Mouse (Mus musculus) liver, embryonic 16.5 days (tissue): ENCODE measurements around the gene Crbn. TPM values are rescaled to one million over a fixed set of nuclear protein-coding genes. Genes with fewer than 3 reads are reported as not detected.

Source experiments
- ATAC-seq: fragments of 200-750 bp; cut with Nextera tagmentation; 2 replicates; pipeline ENCODE4 v1.8.0; 2017; ENCODE audit warnings: low read depth, mild to moderate bottlenecking, moderate number of reproducible peaks, moderate library complexity
- H3K27ac ChIP-seq: fragments of 300-500 bp; sonication (generic); 2 replicates; pipeline ENCODE4 v1.5.1; 2014; ENCODE audit warnings: mild to moderate bottlenecking, low read length
- H3K27me3 ChIP-seq: fragments of 300-500 bp; sonication (generic); 2 replicates; pipeline ENCODE4 v1.6.1; 2014; ENCODE audit warnings: low read depth, low read length, mixed read lengths; ENCODE audit not compliant: control insufficient read depth, insufficient read depth
- H3K36me3 ChIP-seq: fragments of 300-500 bp; sonication (generic); 2 replicates; pipeline ENCODE4 v1.6.1; 2014; ENCODE audit warnings: mild to moderate bottlenecking; ENCODE audit not compliant: control insufficient read depth, insufficient read depth
- H3K4me1 ChIP-seq: fragments of 300-500 bp; sonication (generic); 2 replicates; pipeline ENCODE4 v1.6.1; 2014; ENCODE audit warnings: low read depth, low read length, mixed read lengths; ENCODE audit not compliant: control insufficient read depth
- H3K4me2 ChIP-seq: fragments of 300-500 bp; sonication (generic); 2 replicates; pipeline ENCODE4 v1.6.1; 2014; ENCODE audit warnings: low read depth, low read length, mixed read lengths
- H3K4me3 ChIP-seq: fragments of 300-500 bp; sonication (generic); 2 replicates; pipeline ENCODE4 v1.5.1; 2014; ENCODE audit warnings: low read depth, mild to moderate bottlenecking, low read length
- H3K9ac ChIP-seq: fragments of 300-500 bp; sonication (generic); 2 replicates; pipeline ENCODE4 v1.6.1; 2014; ENCODE audit warnings: low read depth, low read length
- H3K9me3 ChIP-seq: fragments of 300-500 bp; sonication (generic); replicated peaks from 2 replicates; pipeline ENCODE4 v1.6.1; 2016; ENCODE audit warnings: low read length; ENCODE audit not compliant: control insufficient read depth
- WGBS: fragments of 180-500 bp; shearing (Covaris S2); extraction: QIAGEN DNeasy Blood & Tissue Kit; methylation state at CpG from one replicate; pipeline ENCODE4 v1.1.7; 2014; ENCODE audit not compliant: insufficient replicate concordance; 5-methylcytosine and 5-hydroxymethylcytosine counted together
- polyA plus RNA-seq: library from polyadenylated mRNA; unstranded; fragments of >200 nt; fragmentation: Nextera tagmentation; extraction: Ambion mirVana; gene quantifications from 2 replicates; pipeline ENCODE4 v1.2.1, GENCODE M21; 2015

Crbn gene
- polyA plus RNA-seq, 1 experiment from 2014 or later = 20.0 TPM

- no peaks in the 10 kb centered on the region for H3K9me3 ChIP-seq
- peak overlapping the region; percentile 73 for H3K9ac ChIP-seq
- H3K4me3 ChIP-seq = peak overlapping the region; percentile 90
- ATAC-seq = no peak
- WGBS = 24% methylated on average over 4 of the region's 4 CpGs
- H3K36me3 ChIP-seq = peaks cover 13% of the 10 kb centered on the region; the same call in 1 of the 2 replicates
- peak overlapping the region; percentile 90 for H3K4me2 ChIP-seq
- no peak overlapping the region for H3K27ac ChIP-seq
- H3K27me3 ChIP-seq = no peaks in the 10 kb centered on the region; the same call in 1 of the 2 replicates
- peaks cover 6% of the 10 kb centered on the region for H3K4me1 ChIP-seq
Observed at GRCm38 (mm10) chr6:106770046-106770445, 29.8 kb downstream of the Crbn start.

- peak overlapping the region; percentile 82 for H3K27ac ChIP-seq
- H3K4me3 ChIP-seq = peak overlapping the region; percentile 90
- peak overlapping the region; percentile 90 for H3K4me2 ChIP-seq
- H3K27me3 ChIP-seq = no peaks in the 10 kb centered on the region; the same call in 1 of the 2 replicates
- under 1% methylated on average over 33 of the region's 33 CpGs for WGBS
- no peaks in the 10 kb centered on the region for H3K9me3 ChIP-seq
- peak overlapping the region; percentile 73 for H3K9ac ChIP-seq
- peaks cover 11% of the 10 kb centered on the region; the same call in 1 of the 2 replicates for H3K36me3 ChIP-seq
- peaks cover 6% of the 10 kb centered on the region for H3K4me1 ChIP-seq
- peak; percentile 69 for ATAC-seq
Observed at GRCm38 (mm10) chr6:106769290-106769866, 30.5 kb downstream of the Crbn start.

- H3K9me3 ChIP-seq = no peaks in the 10 kb centered on the region
- H3K27me3 ChIP-seq = no peaks in the 10 kb centered on the region; the same call in 1 of the 2 replicates
- H3K4me1 ChIP-seq = peaks cover 6% of the 10 kb centered on the region
- peaks cover 7% of the 10 kb centered on the region; the same call in 1 of the 2 replicates for H3K36me3 ChIP-seq
- H3K9ac ChIP-seq = peak within 1 kb of the TSS; percentile 73
- WGBS = 7% methylated on average over 35 of the region's 35 CpGs
- peak within 1 kb of the TSS; percentile 82 for H3K27ac ChIP-seq
- H3K4me3 ChIP-seq = peak within 1 kb of the TSS; percentile 90
- peak; percentile 100 for ATAC-seq
- H3K4me2 ChIP-seq = peak within 1 kb of the TSS; percentile 90
Observed at GRCm38 (mm10) chr6:106768640-106769289, 31.1 kb downstream of the Crbn start, which contains the start of gene Trnt1. Gene Trnt1 (plus strand): TSS chr6:106769120.

- H3K4me2 ChIP-seq = no peak overlapping the region
- H3K4me3 ChIP-seq = no peak overlapping the region
- WGBS = 50% methylated on average over 4 of the region's 4 CpGs
Observed at GRCm38 (mm10) chr6:106766774-106767173, 33.1 kb downstream of the Crbn start.

GRCm38 (mm10) chr6:106765892-106766291 lies 34.0 kb downstream of the Crbn start:
- Histone ChIP-seq H3K27me3 (no peaks in the 10 kb centered on the region; the same call in 1 of the 2 replicates), H3K9ac (no peak overlapping the region), H3K4me2 (no peak overlapping the region), H3K27ac (no peak overlapping the region), H3K36me3 (no peaks in the 10 kb centered on the region), H3K9me3 (no peaks in the 10 kb centered on the region), H3K4me3 (no peak overlapping the region), H3K4me1 (peaks cover 6% of the 10 kb centered on the region)
- no peak for ATAC-seq
- 59% methylated on average over 1 of the region's 1 CpGs for WGBS

More at GRCm38 (mm10) chr6:106766774-106767173, 33.1 kb downstream of the Crbn start:
- Histone ChIP-seq H3K9ac (no peak overlapping the region), H3K27ac (no peak overlapping the region), H3K36me3 (peaks cover 2% of the 10 kb centered on the region; the same call in 1 of the 2 replicates), H3K27me3 (no peaks in the 10 kb centered on the region; the same call in 1 of the 2 replicates), H3K4me1 (peaks cover 6% of the 10 kb centered on the region), H3K9me3 (no peaks in the 10 kb centered on the region)
- no peak for ATAC-seq

- Histone ChIP-seq H3K27ac (no peak overlapping the region), H3K9me3 (no peaks in the 10 kb centered on the region), H3K36me3 (no peaks in the 10 kb centered on the region), H3K4me1 (no peaks in the 10 kb centered on the region), H3K27me3 (no peaks in the 10 kb centered on the region), H3K4me2 (no peak overlapping the region), H3K4me3 (no peak overlapping the region), H3K9ac (no peak overlapping the region)
- 27% methylated on average over 1 of the region's 1 CpGs for WGBS
- ATAC-seq = no peak
Observed at GRCm38 (mm10) chr6:106761486-106761885, 38.4 kb downstream of the Crbn start.

GRCm38 (mm10) chr6:106760473-106761218 lies 39.2 kb downstream of the Crbn start:
- Histone ChIP-seq H3K4me2 (no peak overlapping the region), H3K4me3 (no peak overlapping the region)
- ATAC-seq = no peak

GRCm38 (mm10) chr6:106758299-106758698 lies 41.6 kb downstream of the Crbn start:
- Histone ChIP-seq H3K9me3 (no peaks in the 10 kb centered on the region), H3K4me3 (no peak overlapping the region), H3K4me2 (no peak overlapping the region), H3K4me1 (no peaks in the 10 kb centered on the region), H3K36me3 (no peaks in the 10 kb centered on the region), H3K27ac (no peak overlapping the region), H3K27me3 (no peaks in the 10 kb centered on the region), H3K9ac (no peak overlapping the region)
- no peak for ATAC-seq
- WGBS = 26% methylated on average over 3 of the region's 3 CpGs

More at GRCm38 (mm10) chr6:106760473-106761218, 39.2 kb downstream of the Crbn start:
- H3K4me1 ChIP-seq = no peaks in the 10 kb centered on the region
- H3K27me3 ChIP-seq = no peaks in the 10 kb centered on the region
- no peak overlapping the region for H3K27ac ChIP-seq
- H3K9ac ChIP-seq = no peak overlapping the region
- H3K9me3 ChIP-seq = no peaks in the 10 kb centered on the region
- 27% methylated on average over 3 of the region's 3 CpGs for WGBS
- H3K36me3 ChIP-seq = no peaks in the 10 kb centered on the region
